In the genomic region with DNA sequence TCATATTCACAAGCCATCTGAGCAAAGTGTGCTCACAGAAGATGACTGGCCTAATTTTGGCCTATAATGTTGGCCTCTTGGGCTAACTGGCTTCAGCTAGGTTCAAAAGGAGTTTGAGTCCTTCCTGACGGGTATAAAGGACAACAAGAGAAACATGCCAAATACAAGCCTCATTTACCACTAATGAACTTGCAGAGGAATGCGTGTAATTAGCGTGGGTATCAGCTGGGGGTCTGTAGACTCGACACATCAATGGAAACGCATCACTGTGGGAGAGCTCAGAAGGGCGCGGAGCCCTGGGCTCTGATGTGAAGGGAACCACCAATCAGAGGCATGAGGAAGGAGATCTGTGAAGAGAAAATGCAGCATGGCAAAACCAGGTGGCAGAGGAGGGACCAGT, we compare ENCODE assay signal across 21 mouse cellular contexts.
DNase-seq lines count a peak whose midpoint lies in the region; ATAC-seq lines count a peak whose summit lies in the region.
"Had no signal": no experiment of that assay in that cellular context is flagged by ENCODE, and none has a peak within 500 bp of the region (broad histone marks: within the 10 kb centered on the region; RNA-seq: fewer than 3 reads in every experiment).

No protein-coding gene starts in this region.

- ATAC-seq in forebrain, embryonic 14.5 days, result no peak
- no peak for ATAC-seq in forebrain, embryonic 16.5 days
- ATAC-seq in neural tube, embryonic 13.5 days (ENCODE audit: low read depth), result 0 out of 2 replicates have a peak, but pooled peaks have one; percentile 24
- ATAC-seq in neural tube, embryonic 15.5 days (ENCODE audit: low FRiP score), result no peak
- ATAC-seq: forebrain, postnatal 0 days; intestine, postnatal 0 days had no signal

- peaks cover 48% of the 10 kb centered on the region for H3K4me1 ChIP-seq in forebrain, embryonic 14.5 days (ENCODE audit: control insufficient read depth, insufficient read depth, low read length)
- peaks cover 31% of the 10 kb centered on the region for H3K4me1 ChIP-seq in forebrain, embryonic 16.5 days (replicated peaks; ENCODE audit: control insufficient read depth, insufficient read depth, low read length)
- H3K4me1 ChIP-seq in neural tube, embryonic 13.5 days (replicated peaks), result peaks cover 72% of the 10 kb centered on the region
- H3K4me1 ChIP-seq in neural tube, embryonic 15.5 days, result peaks cover 37% of the 10 kb centered on the region
- H3K4me1 ChIP-seq in heart, embryonic 10.5 days, result peaks cover 8% of the 10 kb centered on the region; the same call in 1 of the 2 replicates

- H3K4me2 ChIP-seq in forebrain, embryonic 14.5 days (ENCODE audit: low read length), result no peak overlapping the region
- H3K4me2 ChIP-seq in forebrain, embryonic 16.5 days (ENCODE audit: low read length), result no peak overlapping the region
- no peak overlapping the region for H3K4me2 ChIP-seq in neural tube, embryonic 13.5 days
- H3K4me2 ChIP-seq in neural tube, embryonic 15.5 days, result no peak overlapping the region
- H3K4me2 ChIP-seq: hindbrain, embryonic 12.5 days; hindbrain, embryonic 15.5 days had no signal

- H3K36me3 ChIP-seq in forebrain, embryonic 14.5 days (ENCODE audit: control insufficient read depth, insufficient read depth, low read length), result no peaks in the 10 kb centered on the region
- H3K36me3 ChIP-seq in forebrain, embryonic 16.5 days (ENCODE audit: control insufficient read depth, insufficient read depth), result no peaks in the 10 kb centered on the region
- H3K36me3 ChIP-seq in neural tube, embryonic 13.5 days, result no peaks in the 10 kb centered on the region
- no peaks in the 10 kb centered on the region for H3K36me3 ChIP-seq in neural tube, embryonic 15.5 days
- H3K36me3 ChIP-seq in heart, embryonic 10.5 days, result no peaks in the 10 kb centered on the region
- H3K36me3 ChIP-seq: forebrain, embryonic 10.5 days; G1E; hindbrain, embryonic 12.5 days; hindbrain, embryonic 15.5 days had no signal

- no peak overlapping the region for H3K9ac ChIP-seq in forebrain, embryonic 14.5 days (ENCODE audit: low read length)
- no peak overlapping the region for H3K9ac ChIP-seq in forebrain, embryonic 16.5 days (replicated peaks; ENCODE audit: low read depth, low read length)
- no peak overlapping the region for H3K9ac ChIP-seq in neural tube, embryonic 13.5 days
- no peak overlapping the region for H3K9ac ChIP-seq in neural tube, embryonic 15.5 days (replicated peaks)
- H3K9ac ChIP-seq: forebrain, postnatal 0 days; hindbrain, embryonic 12.5 days; hindbrain, embryonic 15.5 days had no signal

- WGBS in forebrain, embryonic 14.5 days, result 9% methylated on average over 7 of the region's 7 CpGs
- 22% methylated on average over 7 of the region's 7 CpGs for WGBS in forebrain, embryonic 16.5 days
- WGBS in neural tube, embryonic 13.5 days, result 41% methylated on average over 7 of the region's 7 CpGs
- 31% methylated on average over 7 of the region's 7 CpGs for WGBS in neural tube, embryonic 15.5 days
- 72% methylated on average over 7 of the region's 7 CpGs for WGBS in heart, embryonic 10.5 days

- H3K27me3 ChIP-seq in forebrain, embryonic 14.5 days (replicated peaks; ENCODE audit: control insufficient read depth, insufficient read depth, low read length), result peaks cover 35% of the 10 kb centered on the region
- peaks cover 32% of the 10 kb centered on the region for H3K27me3 ChIP-seq in forebrain, embryonic 16.5 days (replicated peaks; ENCODE audit: control insufficient read depth, insufficient read depth, low read length)
- peaks cover 43% of the 10 kb centered on the region for H3K27me3 ChIP-seq in neural tube, embryonic 13.5 days
- H3K27me3 ChIP-seq in neural tube, embryonic 15.5 days (replicated peaks), result no peaks in the 10 kb centered on the region
- H3K27me3 ChIP-seq in heart, embryonic 10.5 days (ENCODE audit: insufficient read depth, poor library complexity, severe bottlenecking), result peaks cover 84% of the 10 kb centered on the region
- H3K27me3 ChIP-seq: CH12.LX; hindbrain, embryonic 15.5 days had no signal

- no peak overlapping the region for H3K4me3 ChIP-seq in forebrain, embryonic 14.5 days (ENCODE audit: low read depth, low read length)
- H3K4me3 ChIP-seq in forebrain, embryonic 16.5 days (replicated peaks; ENCODE audit: low read length), result no peak overlapping the region
- H3K4me3 ChIP-seq in neural tube, embryonic 13.5 days, result no peak overlapping the region
- no peak overlapping the region for H3K4me3 ChIP-seq in neural tube, embryonic 15.5 days (replicated peaks)
- H3K4me3 ChIP-seq in heart, embryonic 10.5 days, result no peak overlapping the region
- H3K4me3 ChIP-seq: forebrain, embryonic 10.5 days; hindbrain, embryonic 12.5 days; hindbrain, embryonic 15.5 days had no signal

- DNase-seq in forebrain, embryonic 14.5 days (ENCODE audit: low spot score), result peak; percentile 52
- peak; percentile 90 for DNase-seq in retina, postnatal 1 day
- DNase-seq in heart, embryonic 10.5 days (ENCODE audit: low spot score), result no peak
- DNase-seq: adrenal gland, adult 8-10 months; adrenal gland, postnatal 25 days; B cell, adult 2 months; cerebellum, adult 18-20 months; cerebellum, adult 9-10 months; cerebellum, postnatal 14 days; forebrain, postnatal 0 days; gastrocnemius, postnatal 25 days; heart, adult 18-20 months had no signal

- no peaks in the 10 kb centered on the region for H3K9me3 ChIP-seq in forebrain, embryonic 14.5 days (replicated peaks; ENCODE audit: control insufficient read depth, low read length)
- H3K9me3 ChIP-seq in forebrain, embryonic 16.5 days (ENCODE audit: control insufficient read depth, low read length), result no peaks in the 10 kb centered on the region
- H3K9me3 ChIP-seq in neural tube, embryonic 13.5 days, result no peaks in the 10 kb centered on the region
- H3K9me3 ChIP-seq in neural tube, embryonic 15.5 days (replicated peaks), result no peaks in the 10 kb centered on the region
- H3K9me3 ChIP-seq in heart, embryonic 10.5 days, result no peaks in the 10 kb centered on the region
- H3K9me3 ChIP-seq: forebrain, embryonic 10.5 days; hindbrain, embryonic 12.5 days; hindbrain, embryonic 15.5 days had no signal

- no peak overlapping the region for H3K27ac ChIP-seq in forebrain, embryonic 14.5 days (ENCODE audit: low read depth, low read length)
- H3K27ac ChIP-seq in forebrain, embryonic 16.5 days (ENCODE audit: low read length), result no peak overlapping the region
- H3K27ac ChIP-seq in neural tube, embryonic 13.5 days (replicated peaks), result no peak overlapping the region
- no peak overlapping the region for H3K27ac ChIP-seq in neural tube, embryonic 15.5 days (replicated peaks)
- no peak overlapping the region for H3K27ac ChIP-seq in heart, embryonic 10.5 days
- H3K27ac ChIP-seq: forebrain, embryonic 10.5 days; hindbrain, embryonic 12.5 days; hindbrain, embryonic 15.5 days had no signal
